Mouse (Mus musculus) limb, embryonic 13.5 days (tissue): Measurements from ENCODE around the gene Msh4. TPM values are rescaled to one million over a fixed set of nuclear protein-coding genes. Genes with fewer than 3 reads are reported as not detected.

Experiments
- ATAC-seq: fragments of 200-750 bp; cut with Nextera tagmentation; 2 replicates; pipeline ENCODE4 v1.8.0; 2017; ENCODE audit warnings: low read depth, moderate number of reproducible peaks, moderate TSS enrichment; ENCODE audit not compliant: low FRiP score
- H3K27ac ChIP-seq: fragments of 300-500 bp; sonication (generic); 2 replicates; pipeline ENCODE4 v1.5.1; 2015; ENCODE audit warnings: inconsistent platforms, mild to moderate bottlenecking, moderate library complexity
- H3K27me3 ChIP-seq: fragments of 300-500 bp; sonication (generic); 2 replicates; pipeline ENCODE4 v1.6.1; 2015; ENCODE audit warnings: mild to moderate bottlenecking, inconsistent platforms
- H3K36me3 ChIP-seq: fragments of 300-500 bp; sonication (generic); 2 replicates; pipeline ENCODE4 v1.6.1; 2015; ENCODE audit warnings: inconsistent platforms, mild to moderate bottlenecking, moderate library complexity
- H3K4me1 ChIP-seq: fragments of 300-500 bp; sonication (generic); 2 replicates; pipeline ENCODE4 v1.6.1; 2015; ENCODE audit warnings: inconsistent platforms
- H3K4me2 ChIP-seq: fragments of 300-500 bp; sonication (generic); replicated peaks from 2 replicates; pipeline ENCODE4 v1.6.1; 2015; ENCODE audit warnings: inconsistent platforms, mild to moderate bottlenecking, moderate library complexity
- H3K4me3 ChIP-seq: fragments of 300-500 bp; sonication (generic); 2 replicates; pipeline ENCODE4 v1.5.1; 2015; ENCODE audit warnings: moderate library complexity, mild to moderate bottlenecking, inconsistent platforms
- H3K9ac ChIP-seq: fragments of 300-500 bp; sonication (generic); 2 replicates; pipeline ENCODE4 v1.6.1; 2015; ENCODE audit warnings: mild to moderate bottlenecking, inconsistent platforms
- H3K9me3 ChIP-seq: fragments of 300-500 bp; sonication (generic); 2 replicates; pipeline ENCODE4 v1.6.1; 2016; ENCODE audit warnings: inconsistent platforms
- WGBS: fragments of 180-500 bp; shearing (Covaris S2); methylation state at CpG from one replicate; pipeline ENCODE4 v1.1.7; 2015; 5-methylcytosine and 5-hydroxymethylcytosine counted together
- polyA plus RNA-seq: library from polyadenylated mRNA; unstranded; fragments of >200 nt; fragmentation: Nextera tagmentation; extraction: Ambion mirVana; gene quantifications from 2 replicates; pipeline ENCODE4 v1.2.1, GENCODE M21; 2015

Msh4 gene
- polyA plus RNA-seq, 1 experiment from 2014 or later, result 0.13 TPM

DNA sequence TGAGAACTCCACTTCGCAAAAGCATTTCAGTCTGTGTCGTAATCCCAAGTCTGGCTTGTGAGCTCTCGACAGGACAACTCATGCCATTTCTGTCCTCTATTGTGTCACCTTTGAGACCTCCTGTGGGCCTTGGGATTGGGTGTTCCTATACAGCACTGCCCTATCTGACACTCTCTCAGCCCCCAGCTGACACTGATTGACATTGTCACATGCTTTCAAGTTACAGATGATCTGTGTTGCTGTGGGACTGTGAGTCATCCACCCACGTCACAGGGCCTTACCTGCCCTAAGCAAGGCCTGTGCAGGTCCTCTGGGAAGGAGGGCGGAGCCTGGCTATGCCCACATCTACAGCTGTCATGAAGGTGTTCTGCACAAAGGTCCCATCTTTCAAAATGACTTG lies 26.5 kb upstream of the Msh4 start:
- peaks cover 88% of the 10 kb centered on the region for H3K36me3 ChIP-seq
- no peak overlapping the region for H3K27ac ChIP-seq
- no peaks in the 10 kb centered on the region for H3K9me3 ChIP-seq
- H3K4me3 ChIP-seq, result no peak overlapping the region
- H3K27me3 ChIP-seq, result no peaks in the 10 kb centered on the region
- H3K9ac ChIP-seq, result no peak overlapping the region
- no peak overlapping the region for H3K4me2 ChIP-seq
- 93% methylated on average over 5 of the region's 5 CpGs for WGBS
- ATAC-seq, result no peak
- H3K4me1 ChIP-seq, result no peaks in the 10 kb centered on the region

DNA sequence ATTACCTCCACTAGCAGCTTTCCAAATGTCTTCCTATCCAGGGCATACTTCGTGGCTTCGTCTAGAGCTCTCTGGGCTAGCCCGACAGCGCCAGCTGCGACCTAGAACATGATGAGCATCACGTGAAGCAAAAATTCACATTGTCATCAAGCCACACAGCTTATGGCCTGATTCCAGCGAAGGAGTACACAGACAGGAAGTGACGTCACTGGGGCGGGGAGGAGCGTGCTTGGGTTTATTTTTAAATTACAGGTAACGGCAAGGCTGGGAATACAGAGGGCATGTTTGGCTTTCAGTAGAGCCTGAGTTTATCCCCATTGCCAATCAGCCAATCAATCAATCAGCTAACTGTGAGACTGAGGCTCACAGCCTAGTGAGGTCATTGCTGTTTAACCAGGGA lies 23.6 kb upstream of the Msh4 start:
- Histone ChIP-seq H3K9me3 (no peaks in the 10 kb centered on the region), H3K27ac (no peak overlapping the region), H3K4me1 (no peaks in the 10 kb centered on the region), H3K36me3 (peaks cover 81% of the 10 kb centered on the region), H3K9ac (no peak overlapping the region), H3K27me3 (no peaks in the 10 kb centered on the region), H3K4me2 (no peak overlapping the region), H3K4me3 (no peak overlapping the region)
- no peak for ATAC-seq
- WGBS, result 94% methylated on average over 11 of the region's 11 CpGs

DNA sequence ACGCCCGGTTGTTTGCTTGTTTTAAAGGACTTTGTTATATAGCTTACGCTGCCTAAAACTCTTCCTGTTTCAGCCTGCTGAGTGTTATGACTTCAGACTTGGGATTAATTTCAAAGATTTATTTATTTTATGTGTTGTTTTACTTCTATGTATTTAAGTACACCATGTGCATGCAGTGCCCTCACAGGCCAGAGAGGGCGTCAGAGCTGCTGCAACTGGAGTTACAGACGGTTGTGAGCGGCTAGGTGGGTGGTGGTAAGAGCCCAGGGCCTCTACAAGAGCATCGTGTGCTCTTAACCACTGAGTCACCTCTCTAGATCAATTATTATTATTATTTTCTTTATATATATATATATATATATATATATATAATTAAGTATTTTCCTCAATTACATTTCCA lies 20.4 kb upstream of the Msh4 start:
- WGBS, result 89% methylated on average over 7 of the region's 7 CpGs
- no peak overlapping the region for H3K27ac ChIP-seq
- H3K4me1 ChIP-seq, result no peaks in the 10 kb centered on the region
- no peak overlapping the region for H3K9ac ChIP-seq
- no peak overlapping the region for H3K4me3 ChIP-seq
- H3K36me3 ChIP-seq, result peaks cover 72% of the 10 kb centered on the region
- no peaks in the 10 kb centered on the region for H3K27me3 ChIP-seq
- H3K9me3 ChIP-seq, result no peaks in the 10 kb centered on the region
- no peak overlapping the region for H3K4me2 ChIP-seq
- ATAC-seq, result no peak

DNA sequence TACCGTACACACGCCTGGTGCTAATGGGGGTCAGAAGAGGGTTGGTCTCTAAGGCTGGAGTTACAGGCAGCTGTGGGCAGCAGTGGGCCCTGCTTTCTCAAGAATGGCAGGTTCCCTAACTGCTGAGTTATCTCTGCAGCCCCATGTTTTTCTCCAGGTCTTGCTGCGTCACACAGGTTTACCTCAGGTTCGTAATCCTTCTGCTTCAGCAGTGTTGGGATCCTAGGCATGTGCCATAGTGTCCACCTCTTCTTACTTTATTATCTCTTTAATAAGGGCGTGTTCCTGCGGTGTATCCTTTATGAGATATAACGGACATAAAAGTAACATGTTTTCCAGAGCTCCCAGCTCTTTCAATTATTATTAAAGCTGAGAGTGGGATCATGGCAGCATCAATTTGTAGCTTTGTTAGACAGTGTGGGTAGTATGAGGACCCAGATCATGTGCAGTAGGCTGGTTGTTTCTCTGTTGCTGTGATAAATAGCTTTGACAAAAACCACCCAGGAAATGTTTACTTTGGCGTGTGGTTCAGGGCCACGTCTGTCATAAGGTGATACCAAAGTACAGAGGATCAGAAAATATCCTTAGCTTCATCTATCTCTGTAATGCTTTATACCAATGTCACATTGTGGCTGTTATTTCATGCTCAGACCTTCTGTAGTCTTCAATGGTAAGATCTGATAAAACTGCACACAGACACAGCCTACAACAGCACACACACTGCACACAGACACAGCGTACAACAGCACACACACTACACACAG lies 15.4 kb upstream of the Msh4 start:
- Histone ChIP-seq H3K9ac (no peak overlapping the region), H3K4me1 (no peaks in the 10 kb centered on the region), H3K4me2 (no peak overlapping the region), H3K27ac (no peak overlapping the region), H3K36me3 (peaks cover 43% of the 10 kb centered on the region), H3K4me3 (no peak overlapping the region), H3K9me3 (no peaks in the 10 kb centered on the region), H3K27me3 (no peaks in the 10 kb centered on the region)
- ATAC-seq, result no peak
- WGBS, result 92% methylated on average over 10 of the region's 10 CpGs

DNA sequence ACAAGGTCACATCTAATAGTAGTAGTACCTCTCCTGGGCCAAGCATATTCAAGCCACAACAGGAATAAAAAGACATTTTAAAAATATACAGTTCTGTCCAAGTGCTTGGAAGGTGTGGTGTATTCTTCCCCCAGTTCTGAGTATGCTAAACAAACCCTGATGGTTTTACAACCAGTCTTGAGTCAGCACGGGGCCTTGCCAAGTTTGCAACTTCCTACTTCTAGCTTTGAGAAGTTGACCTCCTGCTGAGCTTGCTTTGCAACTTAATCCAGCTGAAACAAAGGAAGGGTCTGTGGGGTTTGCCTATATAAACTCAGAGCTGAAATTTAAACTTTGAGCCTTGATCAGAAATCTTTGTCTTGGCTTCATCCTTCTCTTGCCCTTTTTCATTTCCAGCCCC lies 11.3 kb upstream of the Msh4 start:
- Histone ChIP-seq H3K9me3 (no peaks in the 10 kb centered on the region), H3K36me3 (peaks cover 18% of the 10 kb centered on the region), H3K4me2 (no peak overlapping the region), H3K9ac (no peak overlapping the region), H3K4me3 (no peak overlapping the region), H3K4me1 (peaks cover 7% of the 10 kb centered on the region), H3K27me3 (no peaks in the 10 kb centered on the region), H3K27ac (no peak overlapping the region)
- 5% methylated on average over 1 of the region's 1 CpGs for WGBS
- no peak for ATAC-seq

DNA sequence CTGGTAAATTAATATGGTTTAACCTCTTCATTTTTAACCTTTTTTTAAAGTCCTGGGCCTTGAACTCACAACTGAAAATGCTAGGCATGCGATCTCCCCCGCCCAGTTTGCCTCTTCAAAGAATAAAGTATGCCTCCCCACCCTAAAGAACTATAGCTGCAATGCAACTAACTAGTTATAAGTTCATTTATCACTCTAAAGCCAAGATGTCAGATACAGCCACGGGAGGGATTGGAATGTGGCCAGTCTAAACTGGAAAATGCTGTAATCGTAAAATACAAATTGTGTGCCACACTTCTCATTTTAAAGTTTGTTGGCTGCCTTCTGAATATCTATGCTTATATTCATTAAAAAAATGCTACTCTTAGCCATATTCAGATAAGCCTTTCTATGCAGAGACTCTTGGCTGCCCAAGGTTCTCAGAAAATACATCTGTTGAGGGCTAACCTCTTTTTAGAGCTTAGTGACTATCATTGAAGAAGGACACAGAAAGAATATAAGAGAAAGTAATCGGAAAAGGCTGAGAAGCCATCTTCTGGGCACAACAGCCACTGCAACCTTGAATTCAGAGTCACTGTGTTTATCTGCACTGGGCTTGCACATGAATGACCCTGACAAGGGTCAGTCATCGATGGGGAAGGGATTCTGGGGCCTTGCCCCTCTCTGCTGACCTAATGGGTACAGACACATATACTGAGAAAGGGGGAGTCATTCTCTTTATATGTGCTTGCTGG lies 7.7 kb upstream of the Msh4 start:
- H3K27me3 ChIP-seq, result no peaks in the 10 kb centered on the region
- no peaks in the 10 kb centered on the region for H3K9me3 ChIP-seq
- peak overlapping the region; percentile 74 for H3K9ac ChIP-seq
- peak overlapping the region; percentile 87 for H3K4me2 ChIP-seq
- 37% methylated on average over 6 of the region's 6 CpGs for WGBS
- H3K4me3 ChIP-seq, result peak overlapping the region; percentile 89
- no peak for ATAC-seq
- peak overlapping the region; percentile 94; the same call in 1 of the 2 replicates for H3K27ac ChIP-seq
- peaks cover 26% of the 10 kb centered on the region for H3K36me3 ChIP-seq
- H3K4me1 ChIP-seq, result peaks cover 39% of the 10 kb centered on the region

DNA sequence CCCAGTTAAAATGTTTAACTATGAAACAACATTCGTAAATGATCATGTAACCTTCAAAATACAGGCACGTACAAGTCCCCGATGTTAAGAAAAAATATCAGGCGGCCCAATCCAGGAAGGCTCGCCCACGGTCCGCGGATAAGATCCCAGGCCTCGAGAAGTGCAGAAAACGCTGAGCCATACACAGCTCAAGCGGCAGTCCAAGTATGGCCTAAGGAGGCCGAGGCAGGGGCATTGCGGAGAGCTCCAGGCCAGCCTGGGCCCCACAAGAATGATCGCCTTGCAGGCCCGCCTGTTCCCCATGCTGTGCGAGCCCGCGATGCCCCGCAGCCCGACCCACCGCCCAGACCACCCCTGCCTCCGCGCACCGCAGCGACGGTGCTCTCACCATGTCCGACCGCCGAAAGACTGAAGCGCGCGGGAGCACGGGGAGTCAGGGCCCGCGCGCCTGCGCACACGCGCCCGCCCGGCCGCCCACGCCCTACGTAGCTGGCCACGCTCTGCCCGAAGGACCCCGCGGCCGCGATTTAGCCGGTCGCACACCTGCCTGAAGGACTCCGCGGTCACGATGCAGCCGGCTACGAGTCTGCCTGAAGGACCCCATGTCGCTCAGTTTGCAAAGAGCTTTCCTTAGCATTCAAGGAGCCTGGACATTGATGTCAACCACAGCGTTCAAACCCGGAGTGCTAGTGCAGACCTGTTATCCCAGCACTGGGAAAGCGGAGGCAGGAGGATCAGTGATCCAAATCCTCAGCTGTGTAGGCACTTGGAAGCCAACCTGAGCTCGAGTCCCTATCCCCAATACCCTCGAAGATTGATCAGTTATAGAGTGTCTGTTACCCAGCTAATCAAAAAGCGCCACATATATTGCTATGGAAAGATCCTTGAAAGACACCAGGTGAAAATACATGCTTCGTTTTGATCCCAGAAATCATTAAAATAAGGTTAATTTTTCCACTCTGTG lies 6.9 kb upstream of the Msh4 start, which contains the start of gene Rabggtb:
TSS of gene Rabggtb (minus strand) at position 464 of the 964 bp plus-strand sequence.
- Histone ChIP-seq H3K4me3 (peak within 1 kb of the TSS; percentile 89), H3K27me3 (no peaks in the 10 kb centered on the region), H3K9me3 (no peaks in the 10 kb centered on the region), H3K27ac (peak within 1 kb of the TSS; percentile 94), H3K4me2 (peak within 1 kb of the TSS; percentile 87), H3K9ac (peak within 1 kb of the TSS; percentile 97), H3K4me1 (peaks cover 47% of the 10 kb centered on the region), H3K36me3 (peaks cover 34% of the 10 kb centered on the region)
- WGBS, result 1% methylated on average over 65 of the region's 65 CpGs
- ATAC-seq, result peak; percentile 96

DNA sequence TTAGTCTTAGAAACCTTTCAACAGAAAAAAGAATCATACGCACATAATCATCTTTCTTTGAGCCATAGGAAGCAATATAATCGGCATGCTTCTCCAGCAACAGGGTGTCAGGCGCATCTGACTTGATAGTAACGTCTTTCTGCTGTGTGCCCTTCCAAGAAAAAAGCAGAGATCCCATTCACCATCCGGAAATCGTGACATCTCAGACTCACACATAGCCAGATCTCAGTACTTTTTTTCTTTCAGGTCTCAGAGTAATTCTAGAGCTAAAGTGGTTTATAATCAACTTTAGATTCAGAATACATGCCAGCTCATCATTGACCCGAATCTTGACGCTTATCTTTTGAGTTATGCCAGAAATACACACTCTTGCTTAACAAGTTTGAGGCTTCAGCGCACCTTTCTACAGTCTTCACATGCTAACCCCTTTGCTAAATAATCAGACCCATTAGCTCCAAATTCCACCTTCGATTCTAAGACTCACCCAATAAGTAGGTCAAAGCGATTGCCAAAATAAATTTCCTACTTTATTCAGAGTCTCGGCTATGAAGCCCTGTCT lies 6.0 kb upstream of the Msh4 start:
- Histone ChIP-seq H3K9ac (peak overlapping the region; percentile 97), H3K27me3 (no peaks in the 10 kb centered on the region), H3K36me3 (peaks cover 43% of the 10 kb centered on the region), H3K9me3 (no peaks in the 10 kb centered on the region), H3K4me3 (peak overlapping the region; percentile 89), H3K4me2 (peak overlapping the region; percentile 87), H3K27ac (0 out of 2 replicates have a peak overlapping the region, but pooled peaks have one; percentile 83), H3K4me1 (peaks cover 48% of the 10 kb centered on the region)
- no peak for ATAC-seq
- WGBS, result 4% methylated on average over 12 of the region's 12 CpGs

DNA sequence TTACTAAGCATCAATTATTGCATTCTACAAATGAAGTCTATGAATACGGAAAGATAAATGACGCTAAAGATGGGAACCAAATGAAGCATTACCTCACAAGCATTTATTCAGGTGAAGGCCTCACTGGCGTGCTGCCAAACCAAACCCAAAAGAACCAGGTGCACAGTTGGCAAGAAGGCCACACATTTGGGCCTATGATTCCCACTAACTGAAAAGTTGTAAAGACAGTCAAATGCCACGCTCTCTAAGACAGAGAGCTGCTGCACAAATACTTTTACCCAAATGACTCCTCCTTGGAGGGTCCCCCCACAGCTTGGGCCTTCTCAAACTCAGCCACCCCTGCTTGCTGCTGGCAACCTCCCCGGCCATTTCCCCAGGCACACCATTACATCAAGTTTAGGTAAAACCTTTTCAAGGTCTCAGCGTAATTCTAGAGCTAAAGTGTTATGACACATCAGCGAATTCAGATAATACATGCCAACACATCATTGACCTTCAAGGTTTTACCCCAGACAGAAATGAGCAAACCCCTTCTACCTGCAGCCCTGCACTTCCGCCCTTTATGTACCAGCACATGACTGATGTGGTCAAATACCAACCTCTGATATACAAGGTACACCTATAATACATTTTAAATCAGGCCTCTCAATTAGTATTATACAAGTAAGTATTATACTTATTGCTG lies 5.4 kb upstream of the Msh4 start:
- Histone ChIP-seq H3K9me3 (no peaks in the 10 kb centered on the region), H3K4me3 (peak overlapping the region; percentile 89), H3K27ac (no peak overlapping the region), H3K4me1 (peaks cover 48% of the 10 kb centered on the region), H3K36me3 (peaks cover 49% of the 10 kb centered on the region), H3K27me3 (no peaks in the 10 kb centered on the region), H3K4me2 (peak overlapping the region; percentile 87), H3K9ac (peak overlapping the region; percentile 97)
- WGBS, result 50% methylated on average over 8 of the region's 8 CpGs
- ATAC-seq, result no peak

DNA sequence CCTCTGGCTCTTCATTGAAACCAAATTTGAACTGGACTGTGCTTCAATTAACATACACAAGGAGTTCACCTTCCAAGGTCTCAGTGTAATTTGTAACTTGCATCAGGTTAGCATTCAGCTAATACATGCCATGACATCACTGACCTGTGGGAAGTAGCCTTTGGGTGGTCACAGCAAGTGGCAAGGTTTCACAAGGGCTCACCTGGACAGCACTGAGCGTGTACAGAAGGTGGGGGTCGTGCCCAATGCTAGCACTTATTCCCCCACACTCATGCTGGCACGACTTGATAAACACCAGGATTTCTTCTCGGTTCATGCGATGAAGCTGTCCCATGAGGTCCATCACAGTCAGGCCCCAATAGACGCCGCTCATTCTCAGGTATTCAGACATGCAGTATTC lies 4.6 kb upstream of the Msh4 start:
- 75% methylated on average over 7 of the region's 7 CpGs for WGBS
- ATAC-seq, result no peak
- H3K36me3 ChIP-seq, result peaks cover 58% of the 10 kb centered on the region
- no peaks in the 10 kb centered on the region for H3K27me3 ChIP-seq
- H3K4me2 ChIP-seq, result peak overlapping the region; percentile 87
- no peaks in the 10 kb centered on the region for H3K9me3 ChIP-seq
- H3K9ac ChIP-seq, result peak overlapping the region; percentile 97
- H3K27ac ChIP-seq, result no peak overlapping the region
- peaks cover 48% of the 10 kb centered on the region for H3K4me1 ChIP-seq
- H3K4me3 ChIP-seq, result peak overlapping the region; percentile 89

DNA sequence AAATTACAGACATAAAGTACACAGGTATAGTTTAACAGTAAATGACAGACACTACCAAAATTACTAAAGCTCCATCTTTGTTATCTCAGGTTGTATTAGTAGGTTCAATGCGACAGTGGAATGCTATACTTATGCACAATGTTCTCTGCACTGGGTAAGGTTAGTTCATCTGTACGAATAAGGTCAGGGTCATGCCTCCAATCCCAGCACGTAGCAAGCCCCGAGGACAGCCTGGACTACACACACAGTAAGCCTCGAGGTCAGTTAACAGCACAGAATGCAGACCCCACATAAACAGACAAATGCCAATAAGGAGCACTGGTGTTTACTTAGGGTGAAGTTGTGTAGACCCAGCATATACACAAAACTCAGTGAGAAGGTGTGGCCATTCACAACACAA lies 3.0 kb upstream of the Msh4 start:
- no peak for ATAC-seq
- 78% methylated on average over 5 of the region's 5 CpGs for WGBS

More for the DNA sequence above, 3.0 kb upstream of the Msh4 start:
- H3K4me2 ChIP-seq, result peak overlapping the region; percentile 87
- peaks cover 74% of the 10 kb centered on the region for H3K36me3 ChIP-seq
- H3K27ac ChIP-seq, result no peak overlapping the region
- H3K9me3 ChIP-seq, result no peaks in the 10 kb centered on the region
- H3K4me1 ChIP-seq, result peaks cover 47% of the 10 kb centered on the region
- no peak overlapping the region for H3K9ac ChIP-seq
- H3K27me3 ChIP-seq, result no peaks in the 10 kb centered on the region
- H3K4me3 ChIP-seq, result no peak overlapping the region
